ENCODE assay signal across 10 mouse cellular contexts in the genomic region with DNA sequence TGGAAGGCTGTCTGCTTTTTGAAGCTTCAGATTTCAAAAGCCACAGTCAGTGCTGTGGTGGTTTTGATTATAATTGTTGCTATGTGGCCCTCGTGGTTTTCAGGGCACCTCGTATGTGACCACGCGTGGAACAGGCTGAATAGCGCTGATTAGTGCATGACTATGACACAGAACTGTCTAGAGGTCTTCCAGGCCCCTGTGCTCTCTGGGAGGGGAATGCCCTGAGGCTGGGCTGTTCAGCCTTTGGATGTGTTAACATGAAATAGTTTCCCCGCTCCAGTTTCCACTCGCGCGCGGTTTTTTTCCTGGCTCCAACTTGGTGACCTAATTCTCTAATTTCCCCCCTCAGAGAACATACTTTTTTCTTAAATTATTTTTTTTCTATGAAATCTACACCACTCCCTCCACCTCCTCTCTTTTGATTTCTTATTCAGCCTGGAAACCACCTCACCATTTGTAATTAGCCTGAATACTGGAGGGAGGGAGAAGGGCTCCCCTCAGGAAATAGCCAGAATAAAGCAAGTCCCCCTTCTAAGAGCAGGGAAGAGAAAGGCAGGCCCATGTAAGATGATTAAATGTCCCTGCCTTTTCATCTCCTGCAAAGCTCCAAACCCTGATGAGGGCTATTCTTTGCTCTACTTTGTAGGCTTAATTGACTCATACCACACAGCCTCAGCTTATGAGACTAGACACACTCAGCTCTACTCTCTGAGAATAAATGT.
A peak's percentile ranks its signal among the peaks of the same experiment; 100 is the strongest.
DNase-seq lines count a peak whose midpoint lies in the region; ATAC-seq lines count a peak whose summit lies in the region.
"Had no signal": no experiment of that assay in that cellular context is flagged by ENCODE, and none has a peak within 500 bp of the region (broad histone marks: within the 10 kb centered on the region; RNA-seq: fewer than 3 reads in every experiment).

No protein-coding gene starts in this region.

- no peak overlapping the region for H3K4me3 ChIP-seq in forebrain, embryonic 13.5 days
- H3K4me3 ChIP-seq in midbrain, embryonic 10.5 days = no peak overlapping the region
- H3K4me3 ChIP-seq: erythroblast, embryonic 14.5 days had no signal

- H3K4me1 ChIP-seq in forebrain, embryonic 13.5 days = peaks cover 21% of the 10 kb centered on the region
- H3K4me1 ChIP-seq in midbrain, embryonic 10.5 days = peaks cover 29% of the 10 kb centered on the region

- no peaks in the 10 kb centered on the region for H3K27me3 ChIP-seq in forebrain, embryonic 13.5 days
- no peaks in the 10 kb centered on the region for H3K27me3 ChIP-seq in midbrain, embryonic 10.5 days (ENCODE audit: low read depth, poor library complexity, severe bottlenecking)

- peak overlapping the region; percentile 41 for H3K27ac ChIP-seq in forebrain, embryonic 13.5 days
- peak overlapping the region; percentile 33; the same call in 1 of the 2 replicates for H3K27ac ChIP-seq in midbrain, embryonic 10.5 days (replicated peaks)

- H3K36me3 ChIP-seq in forebrain, embryonic 13.5 days (ENCODE audit: poor library complexity, severe bottlenecking) = no peaks in the 10 kb centered on the region
- no peaks in the 10 kb centered on the region for H3K36me3 ChIP-seq in midbrain, embryonic 10.5 days

- H3K9ac ChIP-seq in forebrain, embryonic 13.5 days = no peak overlapping the region; the same call in 1 of the 2 replicates

- no peaks in the 10 kb centered on the region for H3K9me3 ChIP-seq in forebrain, embryonic 13.5 days (replicated peaks)
- no peaks in the 10 kb centered on the region for H3K9me3 ChIP-seq in midbrain, embryonic 10.5 days (replicated peaks)

- intact Hi-C loops in gastrocnemius, postnatal 14 days (cut with DNase I; ENCODE audit: low total_unique reads) = no loop called here

- DNase-seq in gastrocnemius, postnatal 14 days = peak; percentile 8
- DNase-seq in gastrocnemius, postnatal 25 days = no peak
- DNase-seq in Muller cell, postnatal 12 days (ENCODE audit: inconsistent ontology term) = peak; percentile 86
- no peak for DNase-seq in midbrain, embryonic 10.5 days (ENCODE audit: low spot score)
- DNase-seq in thymus, postnatal 4 days = no peak
- no peak for DNase-seq in spleen, postnatal 10 days (ENCODE audit: low spot score in 2 of 2)
- DNase-seq in thymus, postnatal 10 days (ENCODE audit: low spot score in 2 of 2) = no peak
- DNase-seq: adrenal gland, postnatal 14 days had no signal

- 19% methylated on average over 10 of the region's 10 CpGs for WGBS in forebrain, embryonic 13.5 days
- WGBS in midbrain, embryonic 10.5 days = 75% methylated on average over 10 of the region's 10 CpGs

- peak overlapping the region; percentile 45 for H3K4me2 ChIP-seq in forebrain, embryonic 13.5 days

- peak; percentile 79; the same call in 1 of the 2 replicates for ATAC-seq in forebrain, embryonic 13.5 days

Comparison
In these comparisons a context has a peak if more than half of its experiments do, and no peak if none do; other contexts are left out.
1. DNase-seq: peak in gastrocnemius, postnatal 14 days (single experiment) and Muller cell, postnatal 12 days (single experiment); none in gastrocnemius, postnatal 25 days (single experiment), midbrain, embryonic 10.5 days (single experiment), thymus, postnatal 4 days (single experiment), spleen, postnatal 10 days (0 of 2) and thymus, postnatal 10 days (0 of 2).